Mouse (Mus musculus) intestine, embryonic 15.5 days (tissue): ENCODE measurements around the gene Olfr381. TPM values are rescaled to one million over a fixed set of nuclear protein-coding genes. Genes with fewer than 3 reads are reported as not detected.
"Not testable (repeated sequence)": the region's sequence is repeated elsewhere in the genome, so short reads cannot be mapped to it uniquely, and the experiment has no call there.

Experiments
- ATAC-seq: fragments of 200-750 bp; cut with Nextera tagmentation; 2 replicates; pipeline ENCODE4 v1.8.0; 2017; ENCODE audit warnings: moderate TSS enrichment, moderate library complexity
- H3K27ac ChIP-seq: fragments of 300-500 bp; sonication (generic); 2 replicates; pipeline ENCODE4 v1.5.1; 2015; ENCODE audit warnings: mild to moderate bottlenecking, inconsistent platforms
- H3K27me3 ChIP-seq: fragments of 300-500 bp; sonication (generic); replicated peaks from 2 replicates; pipeline ENCODE4 v1.6.1; 2015; ENCODE audit warnings: inconsistent platforms
- H3K36me3 ChIP-seq: fragments of 300-500 bp; sonication (generic); 2 replicates; pipeline ENCODE4 v1.6.1; 2015; ENCODE audit warnings: inconsistent platforms
- H3K4me1 ChIP-seq: fragments of 300-500 bp; sonication (generic); replicated peaks from 2 replicates; pipeline ENCODE4 v1.6.1; 2015; ENCODE audit warnings: inconsistent platforms
- H3K4me2 ChIP-seq: fragments of 300-500 bp; sonication (generic); replicated peaks from 2 replicates; pipeline ENCODE4 v1.6.1; 2015; ENCODE audit warnings: mild to moderate bottlenecking, inconsistent platforms
- H3K4me3 ChIP-seq: fragments of 300-500 bp; sonication (generic); replicated peaks from 2 replicates; pipeline ENCODE4 v1.5.1; 2015; ENCODE audit warnings: inconsistent platforms
- H3K9ac ChIP-seq: fragments of 300-500 bp; sonication (generic); 2 replicates; pipeline ENCODE4 v1.6.1; 2015; ENCODE audit warnings: inconsistent platforms
- H3K9me3 ChIP-seq: fragments of 300-500 bp; sonication (generic); 2 replicates; pipeline ENCODE4 v1.6.1; 2016; ENCODE audit warnings: inconsistent platforms
- WGBS: fragments of 180-500 bp; shearing (Covaris S2); methylation state at CpG from one replicate; pipeline ENCODE4 v1.1.7; 2015; 5-methylcytosine and 5-hydroxymethylcytosine counted together
- polyA plus RNA-seq: library from polyadenylated mRNA; unstranded; fragments of >200 nt; fragmentation: Nextera tagmentation; extraction: Ambion mirVana; gene quantifications from 2 replicates; pipeline ENCODE4 v1.2.1, GENCODE M21; 2015

Olfr381 gene
- not detected in 2 replicates for polyA plus RNA-seq

DNA sequence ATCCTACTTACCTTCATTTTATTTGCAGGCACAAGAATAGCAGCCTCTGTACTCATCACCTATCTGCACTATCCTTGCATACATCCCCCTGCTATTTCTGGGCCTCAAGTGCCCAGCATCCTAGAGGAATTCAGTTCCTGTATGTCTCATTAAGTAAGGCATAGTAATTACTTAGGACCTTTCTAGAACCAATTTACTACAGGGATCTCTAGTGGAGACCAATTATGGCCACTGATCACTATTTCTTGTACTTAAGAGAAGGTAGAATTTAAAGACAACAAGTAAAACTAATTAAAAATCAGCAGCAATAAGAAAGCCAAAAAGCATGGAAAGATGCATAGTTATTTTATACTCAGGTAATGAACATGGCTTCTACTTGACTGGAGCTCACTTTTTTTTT is at the start of gene Olfr381:
TSS of gene Olfr381 (minus strand) at position 101 of the 400 bp plus-strand sequence.
- Histone ChIP-seq H3K4me3 (no peak within 1 kb of the TSS), H3K36me3 (no peaks in the 10 kb centered on the region), H3K27me3 (no peaks in the 10 kb centered on the region), H3K4me1 (no peaks in the 10 kb centered on the region), H3K27ac (no peak within 1 kb of the TSS), H3K4me2 (no peak within 1 kb of the TSS), H3K9me3 (no peaks in the 10 kb centered on the region), H3K9ac (no peak within 1 kb of the TSS)
- ATAC-seq: no peak

DNA sequence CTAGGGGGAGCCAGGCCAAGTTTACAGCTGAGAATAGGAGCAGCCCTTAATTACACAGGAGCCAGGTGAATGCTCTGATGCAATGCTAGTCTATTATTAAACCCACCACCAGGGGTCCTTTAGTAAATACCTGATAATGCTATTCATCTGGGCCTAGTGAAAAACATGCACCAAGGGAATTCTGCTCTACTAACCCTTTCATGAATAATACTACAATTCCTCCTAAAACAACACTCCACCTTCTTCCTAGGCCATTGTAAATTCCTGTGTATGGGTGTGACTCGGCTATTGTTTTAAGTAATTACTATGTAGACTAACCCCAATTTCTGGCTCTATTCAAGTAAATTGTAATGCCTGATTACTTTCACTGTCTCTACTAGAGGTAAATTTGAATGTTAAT is 37.6 kb upstream of the Olfr381 start:
- H3K36me3 ChIP-seq, H3K4me2 ChIP-seq, H3K4me1 ChIP-seq, H3K4me3 ChIP-seq, H3K27me3 ChIP-seq, ATAC-seq, H3K9me3 ChIP-seq, H3K9ac ChIP-seq, H3K27ac ChIP-seq: not testable (repeated sequence)
- WGBS: 78% methylated on average over 1 of the region's 1 CpGs

DNA sequence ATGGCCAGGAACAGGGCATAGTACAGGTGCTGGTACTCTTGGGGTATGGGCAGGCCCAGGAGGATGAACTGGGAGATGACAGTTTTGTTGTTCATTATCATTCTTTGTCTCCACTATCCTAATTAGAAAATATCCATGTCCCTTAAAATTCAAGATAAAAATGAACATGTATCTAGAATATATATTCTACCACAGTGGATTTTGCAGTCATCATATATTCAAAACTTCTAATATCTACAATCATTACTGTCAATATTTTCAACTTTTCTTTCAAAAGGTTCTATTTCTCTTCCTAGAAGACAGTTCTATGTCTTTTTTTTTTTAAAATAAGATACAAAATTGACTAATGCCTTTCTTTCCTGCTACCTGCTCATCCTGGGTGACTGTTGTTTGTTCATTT is 25.7 kb upstream of the Olfr381 start, which contains the start of gene Olfr382:
TSS of gene Olfr382 (minus strand) at position 101 of the 400 bp plus-strand sequence.
- no peak within 1 kb of the TSS for H3K4me2 ChIP-seq
- H3K36me3 ChIP-seq: no peaks in the 10 kb centered on the region
- no peak within 1 kb of the TSS for H3K27ac ChIP-seq
- no peaks in the 10 kb centered on the region for H3K4me1 ChIP-seq
- ATAC-seq: no peak
- no peaks in the 10 kb centered on the region for H3K27me3 ChIP-seq
- H3K9me3 ChIP-seq: no peaks in the 10 kb centered on the region
- H3K9ac ChIP-seq: no peak within 1 kb of the TSS
- no peak within 1 kb of the TSS for H3K4me3 ChIP-seq

DNA sequence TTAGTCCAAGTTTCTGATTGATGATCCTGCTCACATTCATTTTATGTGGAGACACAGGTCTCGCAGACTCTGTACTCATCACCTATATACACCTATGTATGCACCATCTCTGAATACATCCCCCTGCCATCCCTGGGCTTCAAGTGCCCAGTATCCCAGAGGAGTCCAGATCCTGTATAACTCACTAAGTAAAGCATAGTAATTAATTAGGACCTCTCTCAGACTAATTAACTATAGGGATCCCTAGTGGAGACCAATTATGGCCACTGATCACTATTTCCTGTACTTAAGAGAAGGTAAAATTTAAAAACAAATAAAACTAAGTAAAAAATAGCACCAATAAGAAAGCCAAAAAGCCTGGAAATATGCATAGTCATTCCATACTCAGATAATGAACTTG is 34.0 kb downstream of the Olfr381 start, which contains the start of gene Olfr380:
TSS of gene Olfr380 (minus strand) at position 101 of the 400 bp plus-strand sequence.
- H3K36me3 ChIP-seq: no peaks in the 10 kb centered on the region
- 90% methylated on average over 1 of the region's 1 CpGs for WGBS
- H3K27ac ChIP-seq: no peak within 1 kb of the TSS

More for the DNA sequence above, 34.0 kb downstream of the Olfr381 start, which contains the start of gene Olfr380:
- no peaks in the 10 kb centered on the region for H3K9me3 ChIP-seq
- H3K27me3 ChIP-seq: no peaks in the 10 kb centered on the region
- no peak within 1 kb of the TSS for H3K9ac ChIP-seq
- ATAC-seq: no peak
- H3K4me3 ChIP-seq: no peak within 1 kb of the TSS
- no peaks in the 10 kb centered on the region for H3K4me1 ChIP-seq
- no peak within 1 kb of the TSS for H3K4me2 ChIP-seq

Other genes with a start within 250 kb of the Olfr381 start
- gene Trpv3, start 224.2 kb downstream of the Olfr381 start, polyA plus RNA-seq: 0.04 and 0.10 TPM in 2 replicates
- gene Aspa, start 162.0 kb downstream of the Olfr381 start, polyA plus RNA-seq: 0.94 and 1.3 TPM in 2 replicates
- not detected in 2 replicates for gene Gm49340, start 161.9 kb downstream of the Olfr381 start, polyA plus RNA-seq
- 0.18 and 0.47 TPM in 2 replicates for gene Spata22, start 161.9 kb downstream of the Olfr381 start, polyA plus RNA-seq
- not detected in 2 replicates for gene Olfr20, start 140.8 kb downstream of the Olfr381 start, polyA plus RNA-seq
- gene Olfr376, start 120.4 kb downstream of the Olfr381 start, polyA plus RNA-seq: not detected in 2 replicates
- gene Olfr1, start 92.0 kb downstream of the Olfr381 start, polyA plus RNA-seq: not detected in 2 replicates
- not detected in 2 replicates for gene Olfr378, start 63.1 kb downstream of the Olfr381 start, polyA plus RNA-seq
- gene Olfr380, start 34.1 kb downstream of the Olfr381 start, polyA plus RNA-seq: not detected in 2 replicates
- gene Olfr382, start 25.6 kb upstream of the Olfr381 start, polyA plus RNA-seq: not detected in 2 replicates
- gene Olfr385, start 101.4 kb upstream of the Olfr381 start, polyA plus RNA-seq: not detected in 2 replicates
- not detected in 2 replicates for gene Olfr384, start 107.0 kb upstream of the Olfr381 start, polyA plus RNA-seq
- gene Zfp735, start 197.2 kb upstream of the Olfr381 start, polyA plus RNA-seq: not detected in 2 replicates